Mouse (Mus musculus): Measurements from ENCODE around the gene Nyap1. TPM values are rescaled to one million over a fixed set of nuclear protein-coding genes. Genes with fewer than 3 reads are reported as not detected.

The Nyap1 gene
- polyA plus RNA-seq, 1 experiment, result 12.4 TPM

DNA sequence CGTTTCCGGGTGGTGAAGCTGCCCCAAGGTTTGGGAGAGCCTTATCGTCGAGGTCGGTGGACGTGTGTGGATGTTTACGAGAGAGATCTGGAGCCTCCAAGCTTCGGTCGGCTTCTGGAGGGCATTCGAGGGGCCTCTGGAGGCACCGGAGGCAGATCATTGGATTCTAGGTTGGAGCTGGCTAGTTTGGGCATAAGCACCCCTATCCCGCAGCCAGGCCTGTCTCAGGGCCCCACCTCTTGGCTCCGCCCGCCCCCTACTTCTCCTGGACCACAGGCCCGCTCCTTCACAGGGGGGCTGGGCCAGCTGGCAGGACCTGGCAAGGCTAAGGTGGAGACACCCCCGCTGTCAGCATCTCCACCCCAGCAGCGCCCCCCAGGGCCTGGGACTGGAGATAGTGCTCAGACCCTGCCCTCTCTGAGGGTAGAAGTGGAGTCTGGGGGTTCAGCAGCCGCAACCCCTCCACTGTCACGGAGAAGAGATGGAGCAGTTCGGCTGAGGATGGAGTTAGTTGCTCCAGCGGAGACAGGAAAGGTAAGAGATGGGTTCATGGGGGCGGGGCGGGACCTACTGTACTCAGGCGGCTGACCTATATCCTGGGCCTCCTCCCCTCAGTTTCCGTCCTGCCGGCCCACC is 6.0 kb upstream of the Nyap1 start:
- H3K9ac ChIP-seq (ENCODE audit: low read depth, poor library complexity, severe bottlenecking), result peak overlapping the region; percentile 62

DNA sequence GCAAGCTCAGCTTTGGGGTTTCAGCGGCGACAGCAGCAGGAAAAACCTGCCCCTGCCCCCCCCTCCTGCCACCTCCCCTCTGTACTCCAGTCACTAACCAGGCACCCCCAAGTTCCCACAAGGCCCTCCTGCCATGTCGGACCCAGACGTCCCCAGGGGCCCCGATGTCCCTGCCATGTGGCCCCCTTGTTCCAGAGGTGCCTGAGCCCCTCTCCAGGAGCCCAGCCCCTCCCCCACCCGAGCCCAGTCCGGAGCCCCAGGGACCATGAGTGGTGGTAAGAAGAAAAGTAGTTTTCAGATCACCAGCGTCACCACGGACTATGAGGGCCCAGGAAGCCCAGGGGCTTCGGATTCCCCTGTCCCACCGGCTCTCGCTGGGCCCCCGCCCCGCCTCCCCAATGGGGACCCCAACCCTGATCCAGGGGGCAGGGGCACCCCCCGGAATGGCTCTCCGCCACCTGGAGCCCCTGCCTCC is 5.5 kb upstream of the Nyap1 start:
- Histone ChIP-seq H3K27ac (ENCODE audit: insufficient read depth, low read length) (no peak overlapping the region), H3K9ac (ENCODE audit: low read depth, poor library complexity, severe bottlenecking) (peak overlapping the region; percentile 62), H3K4me1 (ENCODE audit: control insufficient read depth, insufficient read depth, low read length) (peaks cover 13% of the 10 kb centered on the region), H3K4me3 (ENCODE audit: low read depth, low read length) (peak overlapping the region; percentile 77), H3K9me3 (replicated peaks; ENCODE audit: control insufficient read depth, insufficient read depth, low read length, poor library complexity, severe bottlenecking) (no peaks in the 10 kb centered on the region), H3K27me3 (ENCODE audit: control insufficient read depth, insufficient read depth, low read length, poor library complexity, severe bottlenecking) (no peaks in the 10 kb centered on the region), H3K36me3 (ENCODE audit: control insufficient read depth, insufficient read depth, low read length, poor library complexity, severe bottlenecking) (no peaks in the 10 kb centered on the region)
- TF ChIP-seq EP300 (IDR thresholded peaks at IDR 0.05; ENCODE audit: insufficient read depth, low read depth, low read length) (no peak), CTCF (IDR thresholded peaks at IDR 0.05; ENCODE audit: low read depth, low read length) (no peak), POLR2A (IDR thresholded peaks at IDR 0.05; ENCODE audit: insufficient read depth, low read length) (no peak)

More for the DNA sequence above, 6.0 kb upstream of the Nyap1 start:
- Histone ChIP-seq H3K27me3 (ENCODE audit: control insufficient read depth, insufficient read depth, low read length, poor library complexity, severe bottlenecking) (no peaks in the 10 kb centered on the region), H3K27ac (ENCODE audit: insufficient read depth, low read length) (no peak overlapping the region), H3K36me3 (ENCODE audit: control insufficient read depth, insufficient read depth, low read length, poor library complexity, severe bottlenecking) (no peaks in the 10 kb centered on the region), H3K4me3 (ENCODE audit: low read depth, low read length) (peak overlapping the region; percentile 77), H3K4me1 (ENCODE audit: control insufficient read depth, insufficient read depth, low read length) (peaks cover 13% of the 10 kb centered on the region), H3K9me3 (replicated peaks; ENCODE audit: control insufficient read depth, insufficient read depth, low read length, poor library complexity, severe bottlenecking) (no peaks in the 10 kb centered on the region)
- TF ChIP-seq CTCF (IDR thresholded peaks at IDR 0.05; ENCODE audit: low read depth, low read length), result peak; percentile 45
- TF ChIP-seq EP300 (IDR thresholded peaks at IDR 0.05; ENCODE audit: insufficient read depth, low read depth, low read length), result no peak

DNA sequence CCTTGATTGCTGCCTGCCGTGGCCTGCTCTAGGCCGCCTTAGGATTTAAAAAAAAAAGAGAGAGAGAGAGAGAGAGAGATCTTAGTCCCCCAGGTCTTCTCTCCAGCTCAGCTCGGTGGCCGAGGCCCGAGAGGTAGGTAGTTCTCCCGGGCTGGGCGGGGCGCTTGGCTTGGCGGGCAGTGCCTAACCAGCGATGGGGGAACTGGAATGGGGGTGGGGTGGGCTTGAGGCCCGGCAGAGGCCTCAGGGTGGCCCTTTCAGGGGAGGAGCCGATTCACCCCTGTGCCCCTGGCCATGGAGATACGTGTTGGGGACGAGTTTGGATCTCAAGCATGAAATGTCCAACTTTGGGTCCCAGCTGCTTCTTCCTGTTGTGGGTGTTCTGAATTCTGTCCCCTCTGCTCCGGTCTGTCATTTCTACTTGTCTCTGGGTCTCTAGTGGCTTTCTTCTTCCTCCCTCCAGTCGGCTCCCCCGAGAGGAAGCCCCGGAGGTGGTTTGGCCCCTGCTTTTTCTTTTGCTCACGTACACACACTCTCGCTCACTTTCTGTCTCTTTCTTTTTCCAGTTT is 5.0 kb upstream of the Nyap1 start:
- H3K27me3 ChIP-seq (ENCODE audit: control insufficient read depth, insufficient read depth, low read length, poor library complexity, severe bottlenecking), result no peaks in the 10 kb centered on the region
- no peaks in the 10 kb centered on the region for H3K9me3 ChIP-seq (replicated peaks; ENCODE audit: control insufficient read depth, insufficient read depth, low read length, poor library complexity, severe bottlenecking)
- peak overlapping the region; percentile 62 for H3K9ac ChIP-seq (ENCODE audit: low read depth, poor library complexity, severe bottlenecking)
- peaks cover 10% of the 10 kb centered on the region for H3K4me1 ChIP-seq (ENCODE audit: control insufficient read depth, insufficient read depth, low read length)
- H3K27ac ChIP-seq (ENCODE audit: insufficient read depth, low read length), result peak overlapping the region; percentile 49
- H3K36me3 ChIP-seq (ENCODE audit: control insufficient read depth, insufficient read depth, low read length, poor library complexity, severe bottlenecking), result no peaks in the 10 kb centered on the region
- H3K4me3 ChIP-seq (ENCODE audit: low read depth, low read length), result peak overlapping the region; percentile 77
- TF ChIP-seq POLR2A (IDR thresholded peaks at IDR 0.05; ENCODE audit: insufficient read depth, low read length) (no peak), CTCF (IDR thresholded peaks at IDR 0.05; ENCODE audit: low read depth, low read length) (no peak), EP300 (IDR thresholded peaks at IDR 0.05; ENCODE audit: insufficient read depth, low read depth, low read length) (no peak)

DNA sequence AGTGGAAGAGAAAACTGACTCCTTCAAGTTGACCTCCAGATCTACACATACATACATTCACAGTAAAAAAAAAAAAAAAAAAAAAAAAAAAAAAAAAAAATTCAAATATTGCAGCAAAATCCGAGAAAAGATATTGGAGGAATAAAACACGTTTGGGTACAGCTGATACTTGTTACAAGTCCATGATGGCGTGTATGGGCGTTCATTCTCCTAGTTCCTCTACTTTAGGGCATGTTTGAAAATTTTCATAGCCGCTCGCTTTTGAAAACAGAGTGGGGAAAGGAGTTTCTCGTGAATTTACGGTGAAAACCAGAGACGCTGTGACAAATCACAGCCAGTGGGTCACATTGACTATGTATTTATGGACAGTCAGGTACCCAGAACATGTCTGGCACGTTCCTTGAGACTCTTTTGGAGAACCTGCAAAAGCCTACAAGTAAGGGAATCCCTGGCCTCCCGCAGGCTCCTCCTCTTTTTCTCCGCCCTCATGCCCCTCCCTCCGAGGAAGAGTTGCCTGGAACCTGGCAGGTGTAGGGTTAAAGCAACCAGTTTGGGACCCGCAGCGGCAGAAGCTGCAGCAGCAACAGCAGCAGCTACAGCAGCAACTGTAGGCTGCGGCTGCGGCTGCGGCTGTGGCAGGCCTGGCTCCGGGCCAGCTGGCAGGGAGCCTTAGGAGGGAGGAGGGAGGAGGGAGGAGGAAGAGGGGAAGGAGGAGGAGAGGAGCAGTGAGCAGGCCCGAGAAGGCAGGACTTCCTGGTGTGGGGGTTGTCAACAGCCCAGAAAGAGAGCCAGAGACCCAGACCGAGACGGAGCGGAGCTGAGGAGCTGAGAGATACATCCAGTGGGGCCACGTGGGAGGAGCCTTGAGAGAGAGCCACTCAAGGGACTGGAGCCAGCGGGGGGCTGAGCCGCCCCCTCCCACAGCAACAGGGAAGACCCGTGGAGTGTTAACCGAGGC is 4.1 kb upstream of the Nyap1 start, which contains the start of gene Tsc22d4:
Gene Tsc22d4, plus strand, starts transcription at position 517 of the 958 bp plus-strand sequence.
- peak within 1 kb of the TSS; percentile 77 for H3K4me3 ChIP-seq (ENCODE audit: low read depth, low read length)
- H3K9me3 ChIP-seq (replicated peaks; ENCODE audit: control insufficient read depth, insufficient read depth, low read length, poor library complexity, severe bottlenecking), result no peaks in the 10 kb centered on the region
- H3K27ac ChIP-seq (ENCODE audit: insufficient read depth, low read length), result peak within 1 kb of the TSS; percentile 49
- TF ChIP-seq POLR2A (IDR thresholded peaks at IDR 0.05; ENCODE audit: insufficient read depth, low read length) (peak; percentile 83), CTCF (IDR thresholded peaks at IDR 0.05; ENCODE audit: low read depth, low read length) (no peak), EP300 (IDR thresholded peaks at IDR 0.05; ENCODE audit: insufficient read depth, low read depth, low read length) (0 out of 2 replicates have a peak, but pooled peaks have one; percentile 58)
- no peaks in the 10 kb centered on the region for H3K27me3 ChIP-seq (ENCODE audit: control insufficient read depth, insufficient read depth, low read length, poor library complexity, severe bottlenecking)
- no peaks in the 10 kb centered on the region for H3K36me3 ChIP-seq (ENCODE audit: control insufficient read depth, insufficient read depth, low read length, poor library complexity, severe bottlenecking)
- H3K9ac ChIP-seq (ENCODE audit: low read depth, poor library complexity, severe bottlenecking), result peak within 1 kb of the TSS; percentile 62
- H3K4me1 ChIP-seq (ENCODE audit: control insufficient read depth, insufficient read depth, low read length), result peaks cover 4% of the 10 kb centered on the region

DNA sequence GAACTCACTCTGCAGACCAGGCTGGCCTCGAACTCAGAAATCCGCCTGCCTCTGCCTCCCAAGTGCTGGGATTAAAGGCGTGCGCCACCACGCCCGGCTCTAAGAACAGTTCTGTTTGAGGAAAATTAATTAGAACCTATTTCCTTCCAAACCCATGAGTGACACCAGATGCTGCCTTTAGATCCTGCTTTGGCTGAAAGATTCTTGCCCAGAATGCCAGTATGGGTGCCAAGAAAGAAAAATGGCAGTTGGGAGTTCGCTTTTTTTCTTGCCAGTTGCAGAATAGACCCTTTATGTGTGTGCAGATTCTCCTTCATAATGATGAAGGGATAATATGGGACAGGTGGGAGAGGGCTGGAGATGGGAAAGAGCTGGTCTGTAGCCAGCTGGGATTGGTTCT is 2.8 kb upstream of the Nyap1 start:
- Histone ChIP-seq H3K36me3 (ENCODE audit: control insufficient read depth, insufficient read depth, low read length, poor library complexity, severe bottlenecking) (no peaks in the 10 kb centered on the region), H3K4me1 (ENCODE audit: control insufficient read depth, insufficient read depth, low read length) (peaks cover 3% of the 10 kb centered on the region), H3K4me3 (ENCODE audit: low read depth, low read length) (no peak overlapping the region), H3K9ac (ENCODE audit: low read depth, poor library complexity, severe bottlenecking) (no peak overlapping the region), H3K9me3 (replicated peaks; ENCODE audit: control insufficient read depth, insufficient read depth, low read length, poor library complexity, severe bottlenecking) (no peaks in the 10 kb centered on the region), H3K27me3 (ENCODE audit: control insufficient read depth, insufficient read depth, low read length, poor library complexity, severe bottlenecking) (no peaks in the 10 kb centered on the region), H3K27ac (ENCODE audit: insufficient read depth, low read length) (no peak overlapping the region)
- TF ChIP-seq EP300 (IDR thresholded peaks at IDR 0.05; ENCODE audit: insufficient read depth, low read depth, low read length) (no peak), CTCF (IDR thresholded peaks at IDR 0.05; ENCODE audit: low read depth, low read length) (no peak), POLR2A (IDR thresholded peaks at IDR 0.05; ENCODE audit: insufficient read depth, low read length) (no peak)
